Mouse (Mus musculus) bone marrow, adult 2 months (tissue): Measurements from ENCODE around the gene Sh2d7.

Source experiments
- CTCF ChIP-seq: fragments of 200-500 bp; IDR thresholded peaks from 2 replicates; pipeline ENCODE4 v1.5.1; 2011; ENCODE audit warnings: low read length, control low read depth; ENCODE audit not compliant: control insufficient read depth, insufficient read depth
- POLR2A ChIP-seq: fragments of 200-500 bp; IDR thresholded peaks from 2 replicates; pipeline ENCODE4 v1.6.1; 2011; ENCODE audit warnings: low read depth, mild to moderate bottlenecking, control low read depth, low read length, borderline replicate concordance; ENCODE audit not compliant: control insufficient read depth

DNA sequence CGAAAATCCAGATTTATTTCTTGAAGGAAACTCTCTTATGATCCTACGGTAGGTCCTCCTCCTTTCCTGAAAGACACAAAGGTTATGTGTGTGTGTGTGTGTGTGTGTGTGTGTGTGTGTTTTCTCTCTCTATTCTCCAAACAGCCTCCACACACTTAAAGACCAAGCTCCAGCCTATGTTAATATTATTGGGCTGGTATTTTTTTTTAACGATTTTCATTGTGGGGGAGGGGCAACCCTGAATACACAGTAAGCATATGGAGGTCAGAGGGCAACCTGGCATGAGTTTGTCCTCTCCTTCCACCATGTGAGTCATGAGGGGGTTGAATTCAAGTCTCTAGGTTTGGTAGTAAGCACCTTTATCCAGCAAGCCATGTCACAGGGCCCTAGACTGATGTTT lies 39.0 kb upstream of the Sh2d7 start:
- TF ChIP-seq POLR2A (no peak), CTCF (no peak)
